Mouse (Mus musculus): ENCODE data around the gene Fgfr2.

- TF ChIP-seq ZC3H11A (IDR thresholded peaks at IDR 0.05; ENCODE audit: borderline replicate concordance, low read depth, low read length) (no peak), MAFK (IDR thresholded peaks at IDR 0.05; ENCODE audit: insufficient read depth, low read depth, low read length) (no peak), ZNF384 (IDR thresholded peaks at IDR 0.05; ENCODE audit: low read depth, low read length) (no peak)
Observed at GRCm38 (mm10) chr7:130657751-130658150, 2465.4 kb downstream of the Fgfr2 start.
